Mouse (Mus musculus): ENCODE data around the gene Grik1. TPM values are rescaled to one million over a fixed set of nuclear protein-coding genes. Genes with fewer than 3 reads are reported as not detected.

The Grik1 gene
- polyA plus RNA-seq, 1 experiment = 0.02 TPM

- Histone ChIP-seq H3K27me3 (ENCODE audit: control insufficient read depth, insufficient read depth, low read length) (no peaks in the 10 kb centered on the region), H3K4me1 (ENCODE audit: control insufficient read depth, insufficient read depth, insufficient read length) (no peaks in the 10 kb centered on the region), H3K36me3 (ENCODE audit: control insufficient read depth, insufficient read depth, low read length) (no peaks in the 10 kb centered on the region), H3K4me3 (ENCODE audit: extremely low read depth, insufficient read depth, insufficient read length) (no peak overlapping the region), H3K27ac (ENCODE audit: insufficient read depth, low read length) (no peak overlapping the region)
- TF ChIP-seq POLR2A (IDR thresholded peaks at IDR 0.05; ENCODE audit: low read depth, low read length) (no peak), CTCF (IDR thresholded peaks at IDR 0.05; ENCODE audit: extremely low read depth, insufficient read depth, insufficient read length, insufficient replicate concordance) (no peak)
- DNase-seq (ENCODE audit: low read depth in 1 of 2, low spot score in 2 of 2) = no peak
- 69% methylated on average over 2 of the region's 2 CpGs for WGBS
Observed at GRCm38 (mm10) chr16:87973394-87974075, 316.5 kb downstream of the Grik1 start.

GRCm38 (mm10) chr16:87971911-87972310 lies 318.2 kb downstream of the Grik1 start:
- no peak for DNase-seq (ENCODE audit: low read depth in 1 of 2, low spot score in 2 of 2)
- Histone ChIP-seq H3K4me3 (ENCODE audit: extremely low read depth, insufficient read depth, insufficient read length) (no peak overlapping the region), H3K27me3 (ENCODE audit: control insufficient read depth, insufficient read depth, low read length) (no peaks in the 10 kb centered on the region), H3K4me1 (ENCODE audit: control insufficient read depth, insufficient read depth, insufficient read length) (no peaks in the 10 kb centered on the region), H3K27ac (ENCODE audit: insufficient read depth, low read length) (no peak overlapping the region), H3K36me3 (ENCODE audit: control insufficient read depth, insufficient read depth, low read length) (no peaks in the 10 kb centered on the region)
- TF ChIP-seq CTCF (IDR thresholded peaks at IDR 0.05; ENCODE audit: extremely low read depth, insufficient read depth, insufficient read length, insufficient replicate concordance) = no peak
- no peak for TF ChIP-seq POLR2A (IDR thresholded peaks at IDR 0.05; ENCODE audit: low read depth, low read length)
- 88% methylated on average over 6 of the region's 6 CpGs for WGBS

- Histone ChIP-seq H3K4me3 (ENCODE audit: extremely low read depth, insufficient read depth, insufficient read length) (no peak overlapping the region), H3K27me3 (ENCODE audit: control insufficient read depth, insufficient read depth, low read length) (no peaks in the 10 kb centered on the region), H3K27ac (ENCODE audit: insufficient read depth, low read length) (no peak overlapping the region), H3K4me1 (ENCODE audit: control insufficient read depth, insufficient read depth, insufficient read length) (no peaks in the 10 kb centered on the region), H3K36me3 (ENCODE audit: control insufficient read depth, insufficient read depth, low read length) (no peaks in the 10 kb centered on the region)
- no peak for TF ChIP-seq POLR2A (IDR thresholded peaks at IDR 0.05; ENCODE audit: low read depth, low read length)
- TF ChIP-seq CTCF (IDR thresholded peaks at IDR 0.05; ENCODE audit: extremely low read depth, insufficient read depth, insufficient read length, insufficient replicate concordance) = no peak
- DNase-seq (ENCODE audit: low read depth in 1 of 2, low spot score in 2 of 2) = no peak
- 87% methylated on average over 3 of the region's 3 CpGs for WGBS
Observed at GRCm38 (mm10) chr16:87969936-87970335, 320.1 kb downstream of the Grik1 start.

DNA sequence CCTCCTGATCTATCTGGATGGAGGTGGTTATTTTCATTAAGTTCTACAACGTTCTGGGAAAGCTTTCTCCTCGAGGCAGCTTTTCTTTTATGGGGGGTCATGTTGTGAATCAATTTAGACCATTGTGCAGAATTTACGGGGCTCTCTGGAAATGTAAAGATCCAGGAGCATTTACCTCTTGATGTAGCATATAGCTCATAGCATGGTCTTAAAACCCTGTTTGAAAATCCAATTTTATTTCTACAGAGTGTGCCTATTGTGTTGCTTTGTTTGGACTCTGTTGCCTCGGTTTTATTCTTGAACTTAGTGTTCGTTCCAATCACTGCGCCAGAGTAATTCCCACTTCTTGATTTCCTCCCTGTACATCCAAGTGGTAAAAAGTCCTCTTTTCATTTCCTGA lies 328.6 kb downstream of the Grik1 start:
- Histone ChIP-seq H3K27me3 (ENCODE audit: control insufficient read depth, insufficient read depth, low read length) (no peaks in the 10 kb centered on the region), H3K36me3 (ENCODE audit: control insufficient read depth, insufficient read depth, low read length) (no peaks in the 10 kb centered on the region), H3K4me3 (ENCODE audit: extremely low read depth, insufficient read depth, insufficient read length) (no peak overlapping the region), H3K4me1 (ENCODE audit: control insufficient read depth, insufficient read depth, insufficient read length) (no peaks in the 10 kb centered on the region), H3K27ac (ENCODE audit: insufficient read depth, low read length) (no peak overlapping the region)
- TF ChIP-seq CTCF (IDR thresholded peaks at IDR 0.05; ENCODE audit: extremely low read depth, insufficient read depth, insufficient read length, insufficient replicate concordance) (no peak), POLR2A (IDR thresholded peaks at IDR 0.05; ENCODE audit: low read depth, low read length) (no peak)
- no peak for DNase-seq (ENCODE audit: low read depth in 1 of 2, low spot score in 2 of 2)
- WGBS = 86% methylated on average over 6 of the region's 6 CpGs

DNA sequence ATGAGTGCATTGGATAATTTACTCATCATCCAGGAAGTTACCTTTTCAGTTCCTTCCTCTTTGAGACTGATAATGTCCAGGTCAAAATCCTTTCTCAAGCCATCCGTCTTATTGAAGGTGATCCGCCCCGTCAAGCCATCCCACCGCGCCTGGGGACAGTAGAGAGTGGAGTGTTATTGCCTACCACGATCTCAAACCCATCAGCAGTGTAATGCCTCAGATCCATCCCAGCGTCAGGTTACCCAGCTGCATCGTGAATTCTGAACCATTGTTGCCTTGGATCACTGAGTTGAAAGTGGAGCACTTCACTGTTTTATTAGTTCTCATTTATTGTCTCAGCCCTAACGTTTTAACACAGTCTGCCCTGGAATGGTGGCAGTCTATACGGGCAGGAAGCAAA lies 332.6 kb downstream of the Grik1 start:
- Histone ChIP-seq H3K27ac (ENCODE audit: insufficient read depth, low read length) (no peak overlapping the region), H3K27me3 (ENCODE audit: control insufficient read depth, insufficient read depth, low read length) (no peaks in the 10 kb centered on the region)
- 86% methylated on average over 10 of the region's 10 CpGs for WGBS

GRCm38 (mm10) chr16:87956178-87956577 lies 333.9 kb downstream of the Grik1 start:
- H3K4me3 ChIP-seq (ENCODE audit: extremely low read depth, insufficient read depth, insufficient read length) = no peak overlapping the region
- no peaks in the 10 kb centered on the region for H3K27me3 ChIP-seq (ENCODE audit: control insufficient read depth, insufficient read depth, low read length)
- WGBS = 47% methylated on average over 5 of the region's 5 CpGs
- no peaks in the 10 kb centered on the region for H3K36me3 ChIP-seq (ENCODE audit: control insufficient read depth, insufficient read depth, low read length)
- no peak for TF ChIP-seq CTCF (IDR thresholded peaks at IDR 0.05; ENCODE audit: extremely low read depth, insufficient read depth, insufficient read length, insufficient replicate concordance)
- no peak for TF ChIP-seq POLR2A (IDR thresholded peaks at IDR 0.05; ENCODE audit: low read depth, low read length)
- no peaks in the 10 kb centered on the region for H3K4me1 ChIP-seq (ENCODE audit: control insufficient read depth, insufficient read depth, insufficient read length)
- no peak overlapping the region for H3K27ac ChIP-seq (ENCODE audit: insufficient read depth, low read length)
- DNase-seq (ENCODE audit: low read depth in 1 of 2, low spot score in 2 of 2) = no peak

More for the DNA sequence above, 332.6 kb downstream of the Grik1 start:
- no peak overlapping the region for H3K4me3 ChIP-seq (ENCODE audit: extremely low read depth, insufficient read depth, insufficient read length)
- H3K36me3 ChIP-seq (ENCODE audit: control insufficient read depth, insufficient read depth, low read length) = no peaks in the 10 kb centered on the region
- H3K4me1 ChIP-seq (ENCODE audit: control insufficient read depth, insufficient read depth, insufficient read length) = no peaks in the 10 kb centered on the region
- no peak for DNase-seq (ENCODE audit: low read depth in 1 of 2, low spot score in 2 of 2)
- no peak for TF ChIP-seq CTCF (IDR thresholded peaks at IDR 0.05; ENCODE audit: extremely low read depth, insufficient read depth, insufficient read length, insufficient replicate concordance)
- no peak for TF ChIP-seq POLR2A (IDR thresholded peaks at IDR 0.05; ENCODE audit: low read depth, low read length)

DNA sequence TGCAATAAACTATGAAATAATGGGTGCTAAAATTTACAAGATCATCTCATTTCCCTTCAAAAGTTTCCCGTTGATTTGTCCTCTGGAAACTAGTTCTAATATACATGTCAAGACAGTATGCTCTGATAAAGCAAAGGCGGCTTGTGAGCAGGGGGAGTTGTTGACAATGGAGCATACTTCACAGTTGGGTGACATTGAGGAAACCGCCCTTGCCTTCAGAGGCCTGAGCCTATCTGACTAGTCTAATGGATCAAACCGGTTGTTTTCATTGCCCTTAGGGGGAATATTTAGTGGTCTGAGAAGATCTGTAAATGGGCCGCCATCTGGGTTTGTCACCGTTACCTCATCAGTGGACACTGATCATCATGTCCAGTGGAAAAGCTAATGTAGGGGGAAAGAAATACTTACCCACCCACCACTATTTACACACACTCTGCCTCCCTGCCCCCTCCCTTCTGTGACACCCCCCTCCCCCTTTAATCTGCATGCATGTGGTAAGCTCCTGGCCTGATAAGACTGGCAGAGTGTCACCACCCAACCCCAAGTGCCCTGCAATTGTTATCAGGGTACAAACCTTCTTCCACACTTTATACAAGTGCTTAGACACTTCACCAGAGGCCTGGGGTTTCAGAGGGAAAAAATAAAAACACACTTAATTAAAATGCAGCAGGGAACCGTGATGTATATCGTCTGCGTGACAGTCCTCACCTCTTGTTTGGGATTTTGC lies 335.2 kb downstream of the Grik1 start:
- H3K4me1 ChIP-seq (ENCODE audit: control insufficient read depth, insufficient read depth, insufficient read length) = no peaks in the 10 kb centered on the region
- H3K4me3 ChIP-seq (ENCODE audit: extremely low read depth, insufficient read depth, insufficient read length) = no peak overlapping the region
- no peaks in the 10 kb centered on the region for H3K27me3 ChIP-seq (ENCODE audit: control insufficient read depth, insufficient read depth, low read length)
- WGBS = 88% methylated on average over 9 of the region's 9 CpGs
- DNase-seq (ENCODE audit: low read depth in 1 of 2, low spot score in 2 of 2) = no peak
- no peak overlapping the region for H3K27ac ChIP-seq (ENCODE audit: insufficient read depth, low read length)
- TF ChIP-seq POLR2A (IDR thresholded peaks at IDR 0.05; ENCODE audit: low read depth, low read length) (no peak), CTCF (IDR thresholded peaks at IDR 0.05; ENCODE audit: extremely low read depth, insufficient read depth, insufficient read length, insufficient replicate concordance) (no peak)
- H3K36me3 ChIP-seq (ENCODE audit: control insufficient read depth, insufficient read depth, low read length) = no peaks in the 10 kb centered on the region
